Mouse (Mus musculus) liver, postnatal 0 days (tissue): ENCODE data around the gene Slc30a10.

Source experiments
- CTCF ChIP-seq: sonication (generic); IDR thresholded peaks from 2 replicates; pipeline ENCODE4 v1.5.1; 2016; ENCODE audit warnings: antibody characterized with exemption, low read depth
- EP300 ChIP-seq: IDR thresholded peaks from 2 replicates; pipeline ENCODE4 v1.6.1; 2016; ENCODE audit warnings: antibody characterized with exemption, low read depth, mild to moderate bottlenecking

- TF ChIP-seq EP300 (no peak), CTCF (no peak)
Measured at GRCm38 (mm10) chr1:185431245-185431997, 23.2 kb upstream of the Slc30a10 start.
